Mouse (Mus musculus): Measurements from ENCODE around the gene Rbpms2. TPM values are rescaled to one million over a fixed set of nuclear protein-coding genes. Genes with fewer than 3 reads are reported as not detected.

Rbpms2 gene
- total and polyA plus RNA-seq, 2 experiments = 9.8 to 110 TPM

GRCm38 (mm10) chr9:65611969-65612486 lies 17.4 kb upstream of the Rbpms2 start:
- H3K27me3 ChIP-seq (ENCODE audit: control insufficient read depth, insufficient read depth, low read length) = no peaks in the 10 kb centered on the region
- peaks cover 2% of the 10 kb centered on the region; the same call in 1 of the 2 replicates for H3K79me2 ChIP-seq (ENCODE audit: control insufficient read depth, insufficient read depth, low read length)
- TF ChIP-seq POLR2A (IDR thresholded peaks at IDR 0.05; ENCODE audit: extremely low read depth, insufficient read depth, low read length) (no peak), CTCF (IDR thresholded peaks at IDR 0.05; ENCODE audit: low read depth, low read length) (no peak)
- H3K4me1 ChIP-seq (ENCODE audit: control insufficient read depth, insufficient read depth, low read length) = peaks cover 4% of the 10 kb centered on the region; the same call in 1 of the 2 replicates
- no peak overlapping the region for H3K9ac ChIP-seq (ENCODE audit: low read depth, low read length)
- peak; percentile 97 for DNase-seq (ENCODE audit: extremely low read depth, low read depth, low spot score)
- 23% methylated on average over 5 of the region's 5 CpGs for WGBS
- peak overlapping the region; percentile 80 for H3K27ac ChIP-seq (replicated peaks; ENCODE audit: insufficient read depth, low read depth, low read length)
- H3K36me3 ChIP-seq (ENCODE audit: control insufficient read depth, insufficient read depth, low read length) = no peaks in the 10 kb centered on the region
- H3K4me3 ChIP-seq (ENCODE audit: insufficient read depth, low read depth, low read length) = no peak overlapping the region

GRCm38 (mm10) chr9:65613098-65613497 lies 16.4 kb upstream of the Rbpms2 start:
- no peak overlapping the region for H3K9ac ChIP-seq (ENCODE audit: low read depth, low read length)
- H3K4me3 ChIP-seq (ENCODE audit: insufficient read depth, low read depth, low read length) = no peak overlapping the region
- no peak overlapping the region for H3K27ac ChIP-seq (replicated peaks; ENCODE audit: insufficient read depth, low read depth, low read length)
- no peak for TF ChIP-seq CTCF (IDR thresholded peaks at IDR 0.05; ENCODE audit: low read depth, low read length)
- 81% methylated on average over 2 of the region's 2 CpGs for WGBS
- H3K36me3 ChIP-seq (ENCODE audit: control insufficient read depth, insufficient read depth, low read length) = no peaks in the 10 kb centered on the region
- H3K27me3 ChIP-seq (ENCODE audit: control insufficient read depth, insufficient read depth, low read length) = no peaks in the 10 kb centered on the region
- peaks cover 3% of the 10 kb centered on the region; the same call in 1 of the 2 replicates for H3K79me2 ChIP-seq (ENCODE audit: control insufficient read depth, insufficient read depth, low read length)
- peaks cover 4% of the 10 kb centered on the region; the same call in 1 of the 2 replicates for H3K4me1 ChIP-seq (ENCODE audit: control insufficient read depth, insufficient read depth, low read length)
- no peak for DNase-seq (ENCODE audit: extremely low read depth, low read depth, low spot score)

GRCm38 (mm10) chr9:65619311-65619710 lies 10.1 kb upstream of the Rbpms2 start:
- no peak for TF ChIP-seq POLR2A (IDR thresholded peaks at IDR 0.05; ENCODE audit: extremely low read depth, insufficient read depth, low read length)
- TF ChIP-seq CTCF (IDR thresholded peaks at IDR 0.05; ENCODE audit: low read depth, low read length) = no peak

DNA sequence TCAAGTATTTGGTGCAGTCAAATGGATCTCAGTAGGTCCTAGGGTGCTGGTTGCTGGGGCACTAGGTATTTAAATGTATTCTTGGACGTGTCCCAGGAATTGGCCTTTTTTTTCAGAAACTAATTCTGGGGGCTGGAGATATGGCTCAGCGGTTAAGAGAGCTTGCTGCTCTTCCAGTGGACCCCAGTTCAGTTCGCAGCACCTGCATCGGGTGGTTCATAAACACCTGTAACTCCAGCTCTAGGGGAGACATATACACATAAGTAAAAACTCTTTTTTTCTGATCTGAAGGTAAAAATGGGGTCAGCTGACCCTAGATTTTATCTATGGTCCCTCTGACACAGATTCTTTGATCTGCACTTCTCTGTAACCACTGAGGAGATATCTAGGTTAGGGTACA lies 8.3 kb upstream of the Rbpms2 start:
- DNase-seq (ENCODE audit: extremely low read depth, low read depth, low spot score) = no peak
- H3K4me3 ChIP-seq (ENCODE audit: insufficient read depth, low read depth, low read length) = no peak overlapping the region
- 89% methylated on average over 4 of the region's 4 CpGs for WGBS

More at GRCm38 (mm10) chr9:65619311-65619710, 10.1 kb upstream of the Rbpms2 start:
- DNase-seq (ENCODE audit: extremely low read depth, low read depth, low spot score) = no peak
- Histone ChIP-seq H3K4me1 (ENCODE audit: control insufficient read depth, insufficient read depth, low read length) (peaks cover 33% of the 10 kb centered on the region), H3K9ac (ENCODE audit: low read depth, low read length) (no peak overlapping the region), H3K4me3 (ENCODE audit: insufficient read depth, low read depth, low read length) (no peak overlapping the region), H3K27me3 (ENCODE audit: control insufficient read depth, insufficient read depth, low read length) (no peaks in the 10 kb centered on the region), H3K36me3 (ENCODE audit: control insufficient read depth, insufficient read depth, low read length) (no peaks in the 10 kb centered on the region), H3K79me2 (ENCODE audit: control insufficient read depth, insufficient read depth, low read length) (peaks cover 3% of the 10 kb centered on the region; the same call in 1 of the 2 replicates), H3K27ac (replicated peaks; ENCODE audit: insufficient read depth, low read depth, low read length) (peak overlapping the region; percentile 58)
- 66% methylated on average over 3 of the region's 3 CpGs for WGBS

DNA sequence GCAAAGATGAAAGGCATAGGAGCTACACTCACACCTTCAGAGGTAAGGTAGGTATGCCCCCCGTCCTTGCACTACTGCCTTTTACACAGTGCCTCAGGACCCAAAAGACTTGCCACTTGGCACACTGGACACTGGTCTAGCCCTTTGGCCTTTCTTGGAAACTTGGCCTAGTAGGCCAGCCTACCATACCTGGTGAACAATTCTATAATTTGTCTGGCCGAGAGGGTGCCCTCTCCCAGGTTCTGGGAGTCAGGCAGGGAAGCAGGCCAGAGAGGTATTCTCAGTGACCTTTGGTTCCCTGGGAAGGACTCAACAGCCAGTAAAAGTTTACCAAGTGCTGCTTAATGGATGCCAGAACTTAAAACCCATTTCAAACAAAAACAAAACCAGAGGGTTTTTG lies 7.8 kb upstream of the Rbpms2 start:
- peaks cover 36% of the 10 kb centered on the region for H3K4me1 ChIP-seq (ENCODE audit: control insufficient read depth, insufficient read depth, low read length)
- no peak overlapping the region for H3K4me3 ChIP-seq (ENCODE audit: insufficient read depth, low read depth, low read length)
- H3K27ac ChIP-seq (replicated peaks; ENCODE audit: insufficient read depth, low read depth, low read length) = peak overlapping the region; percentile 72
- H3K79me2 ChIP-seq (ENCODE audit: control insufficient read depth, insufficient read depth, low read length) = peaks cover 3% of the 10 kb centered on the region; the same call in 1 of the 2 replicates
- no peaks in the 10 kb centered on the region for H3K27me3 ChIP-seq (ENCODE audit: control insufficient read depth, insufficient read depth, low read length)
- H3K36me3 ChIP-seq (ENCODE audit: control insufficient read depth, insufficient read depth, low read length) = no peaks in the 10 kb centered on the region
- peak overlapping the region; percentile 3; the same call in 1 of the 2 replicates for H3K9ac ChIP-seq (ENCODE audit: low read depth, low read length)
- peak; percentile 94 for DNase-seq (ENCODE audit: extremely low read depth, low read depth, low spot score)
- TF ChIP-seq CTCF (IDR thresholded peaks at IDR 0.05; ENCODE audit: low read depth, low read length) = no peak
- TF ChIP-seq POLR2A (IDR thresholded peaks at IDR 0.05; ENCODE audit: extremely low read depth, insufficient read depth, low read length) = no peak
- WGBS = 25% methylated on average over 2 of the region's 2 CpGs

More for the DNA sequence above, 8.3 kb upstream of the Rbpms2 start:
- Histone ChIP-seq H3K4me1 (ENCODE audit: control insufficient read depth, insufficient read depth, low read length) (peaks cover 33% of the 10 kb centered on the region), H3K27me3 (ENCODE audit: control insufficient read depth, insufficient read depth, low read length) (no peaks in the 10 kb centered on the region), H3K79me2 (ENCODE audit: control insufficient read depth, insufficient read depth, low read length) (peaks cover 3% of the 10 kb centered on the region; the same call in 1 of the 2 replicates), H3K27ac (replicated peaks; ENCODE audit: insufficient read depth, low read depth, low read length) (peak overlapping the region; percentile 72), H3K9ac (ENCODE audit: low read depth, low read length) (peak overlapping the region; percentile 3; the same call in 1 of the 2 replicates), H3K36me3 (ENCODE audit: control insufficient read depth, insufficient read depth, low read length) (no peaks in the 10 kb centered on the region)
- TF ChIP-seq POLR2A (IDR thresholded peaks at IDR 0.05; ENCODE audit: extremely low read depth, insufficient read depth, low read length) (no peak), CTCF (IDR thresholded peaks at IDR 0.05; ENCODE audit: low read depth, low read length) (no peak)

DNA sequence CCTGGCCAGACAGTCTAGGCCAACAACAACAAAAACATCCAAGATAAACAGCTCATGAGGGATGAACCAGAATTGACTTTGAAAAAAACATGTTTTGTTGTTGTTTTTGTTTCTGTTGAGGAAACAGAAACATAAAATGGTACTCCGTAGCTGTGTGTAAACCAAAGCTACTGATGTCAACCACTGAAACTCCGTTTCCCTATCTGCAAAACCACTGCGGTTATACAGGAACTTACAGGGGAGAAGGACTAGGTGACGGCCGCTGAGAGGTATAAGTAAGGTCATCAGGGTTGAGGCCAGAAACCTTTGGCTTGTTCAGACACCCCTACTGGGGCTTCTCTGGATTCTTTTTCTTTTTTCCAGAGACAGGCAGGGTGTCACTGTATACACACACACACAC lies 6.6 kb upstream of the Rbpms2 start:
- H3K27me3 ChIP-seq (ENCODE audit: control insufficient read depth, insufficient read depth, low read length) = no peaks in the 10 kb centered on the region
- no peak overlapping the region for H3K9ac ChIP-seq (ENCODE audit: low read depth, low read length)
- peaks cover 36% of the 10 kb centered on the region for H3K4me1 ChIP-seq (ENCODE audit: control insufficient read depth, insufficient read depth, low read length)
- DNase-seq (ENCODE audit: extremely low read depth, low read depth, low spot score) = no peak
- 65% methylated on average over 5 of the region's 5 CpGs for WGBS
- H3K79me2 ChIP-seq (ENCODE audit: control insufficient read depth, insufficient read depth, low read length) = no peaks in the 10 kb centered on the region
- no peaks in the 10 kb centered on the region for H3K36me3 ChIP-seq (ENCODE audit: control insufficient read depth, insufficient read depth, low read length)
- no peak overlapping the region for H3K4me3 ChIP-seq (ENCODE audit: insufficient read depth, low read depth, low read length)
- H3K27ac ChIP-seq (replicated peaks; ENCODE audit: insufficient read depth, low read depth, low read length) = peak overlapping the region; percentile 86
- TF ChIP-seq CTCF (IDR thresholded peaks at IDR 0.05; ENCODE audit: low read depth, low read length) = no peak
- no peak for TF ChIP-seq POLR2A (IDR thresholded peaks at IDR 0.05; ENCODE audit: extremely low read depth, insufficient read depth, low read length)

Measured in liver, adult 2 months (tissue).